Mouse (Mus musculus) adrenal gland, adult 18-20 months (tissue): ENCODE results near the gene Pttg1ip. TPM values are rescaled to one million over a fixed set of nuclear protein-coding genes. Genes with fewer than 3 reads are reported as not detected.

ENCODE experiments used
- DNase-seq, 2 experiments: peaks; one replicate each; pipeline ENCODE4 v3.0.0; 2021 to 2022; ENCODE audit warnings: low spot score in 2 of 2
- total RNA-seq, 2 experiments: library from RNA; stranded (reverse); gene quantifications; 1 replicate in 1 of 2; 2 replicates in 1 of 2; pipeline ENCODE4 v1.2.3; 2021

The Pttg1ip gene
- total RNA-seq, 2 experiments from 2014 or later, result 175 to 203 TPM

DNA sequence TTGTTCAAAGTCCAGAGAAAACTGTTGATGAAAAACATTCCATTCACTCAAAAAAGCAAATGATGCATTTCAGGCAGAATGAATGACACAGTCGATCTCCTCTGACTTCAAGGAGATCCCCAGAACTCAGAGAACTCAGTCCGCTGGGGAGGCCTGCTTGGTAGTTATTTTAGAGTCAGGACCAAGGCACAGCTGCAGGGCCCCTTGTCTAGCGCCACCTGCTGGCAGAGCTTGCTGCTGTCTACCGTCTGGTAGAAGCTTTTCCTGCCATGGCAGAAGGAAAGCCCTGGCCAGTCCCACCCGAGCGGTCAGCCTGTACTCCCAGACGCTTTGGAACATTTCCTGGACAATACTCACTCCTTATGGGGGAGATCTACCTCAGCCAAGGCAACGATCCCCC lies 14.9 kb upstream of the Pttg1ip start:
- peak; percentile 89 to 94 for DNase-seq

DNA sequence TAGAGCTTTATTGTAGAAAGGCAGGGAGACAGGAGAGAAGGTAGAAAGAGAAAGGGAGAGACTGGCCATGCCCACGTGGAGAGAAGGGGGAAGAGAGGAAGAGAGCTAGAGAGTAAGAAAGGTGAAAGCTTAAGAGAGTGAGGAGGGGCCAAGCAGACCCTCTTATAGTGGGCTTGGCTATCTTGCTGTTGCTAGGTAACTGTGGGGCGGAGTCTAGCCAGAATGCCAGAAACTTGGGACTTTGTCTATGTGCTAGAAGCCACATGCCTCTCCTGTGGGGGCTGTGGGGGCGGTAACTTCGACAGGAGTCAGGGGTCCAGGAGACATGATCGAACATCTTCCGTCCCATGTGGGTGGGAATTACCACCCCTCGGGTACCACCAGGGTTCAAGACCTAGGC lies 12.0 kb upstream of the Pttg1ip start:
- no peak for DNase-seq

DNA sequence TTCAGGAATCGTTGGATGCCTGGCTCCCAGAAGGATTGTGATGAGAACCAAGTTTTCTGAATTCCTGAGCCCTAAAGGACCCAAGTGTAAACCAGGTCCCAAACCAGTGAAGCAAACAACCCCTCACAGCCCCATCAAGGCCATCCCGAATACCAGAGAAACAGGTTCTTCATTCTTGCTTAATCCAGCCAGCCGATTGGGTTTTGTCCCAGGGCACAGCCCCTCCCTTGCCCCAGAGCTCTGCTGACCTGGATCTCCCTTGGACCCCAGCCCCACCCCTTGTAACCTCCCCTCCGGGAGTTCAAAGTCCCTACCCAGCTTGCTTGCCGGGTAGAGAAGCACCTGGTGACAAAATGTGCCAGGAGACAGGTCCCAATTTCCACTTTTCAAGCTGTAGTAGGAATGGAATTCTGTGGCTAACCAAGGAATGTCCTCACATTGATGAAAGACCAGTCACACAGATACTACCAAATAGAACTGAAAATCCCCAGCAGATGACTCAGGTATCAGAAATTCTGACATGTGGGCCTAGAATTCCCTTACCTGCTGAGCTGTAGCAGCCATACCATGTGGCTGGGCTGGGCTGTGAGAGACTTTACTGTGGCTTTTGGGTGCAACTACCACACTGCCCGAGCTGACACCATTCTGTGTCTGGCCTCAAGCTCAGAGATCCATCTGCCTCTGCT lies 11.4 kb upstream of the Pttg1ip start:
- peak in 1 of 2 experiments; percentile 15 for DNase-seq

DNA sequence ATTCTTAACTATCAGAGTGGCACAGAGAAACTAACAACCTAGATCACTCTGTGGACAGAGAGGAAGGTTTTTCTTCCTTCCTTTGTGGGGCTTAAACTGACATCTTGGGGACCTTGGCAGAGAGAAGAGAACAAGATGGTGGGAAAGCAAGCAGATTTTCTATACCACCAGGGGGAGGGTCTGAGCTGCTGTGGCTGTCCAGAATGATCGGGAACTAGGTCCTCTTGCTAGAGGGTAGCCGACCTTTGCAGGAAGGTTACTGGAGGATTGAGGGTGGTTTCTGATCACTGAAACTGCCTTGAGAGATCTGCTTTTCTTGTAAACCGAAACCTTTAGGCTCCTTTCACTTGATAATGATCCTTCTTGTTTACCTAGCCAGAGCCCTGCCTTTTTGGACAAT lies 9.3 kb upstream of the Pttg1ip start:
- no peak for DNase-seq

- DNase-seq, result no peak
Observed at GRCm38 (mm10) chr10:77573162-77573561, 8.4 kb upstream of the Pttg1ip start.

DNA sequence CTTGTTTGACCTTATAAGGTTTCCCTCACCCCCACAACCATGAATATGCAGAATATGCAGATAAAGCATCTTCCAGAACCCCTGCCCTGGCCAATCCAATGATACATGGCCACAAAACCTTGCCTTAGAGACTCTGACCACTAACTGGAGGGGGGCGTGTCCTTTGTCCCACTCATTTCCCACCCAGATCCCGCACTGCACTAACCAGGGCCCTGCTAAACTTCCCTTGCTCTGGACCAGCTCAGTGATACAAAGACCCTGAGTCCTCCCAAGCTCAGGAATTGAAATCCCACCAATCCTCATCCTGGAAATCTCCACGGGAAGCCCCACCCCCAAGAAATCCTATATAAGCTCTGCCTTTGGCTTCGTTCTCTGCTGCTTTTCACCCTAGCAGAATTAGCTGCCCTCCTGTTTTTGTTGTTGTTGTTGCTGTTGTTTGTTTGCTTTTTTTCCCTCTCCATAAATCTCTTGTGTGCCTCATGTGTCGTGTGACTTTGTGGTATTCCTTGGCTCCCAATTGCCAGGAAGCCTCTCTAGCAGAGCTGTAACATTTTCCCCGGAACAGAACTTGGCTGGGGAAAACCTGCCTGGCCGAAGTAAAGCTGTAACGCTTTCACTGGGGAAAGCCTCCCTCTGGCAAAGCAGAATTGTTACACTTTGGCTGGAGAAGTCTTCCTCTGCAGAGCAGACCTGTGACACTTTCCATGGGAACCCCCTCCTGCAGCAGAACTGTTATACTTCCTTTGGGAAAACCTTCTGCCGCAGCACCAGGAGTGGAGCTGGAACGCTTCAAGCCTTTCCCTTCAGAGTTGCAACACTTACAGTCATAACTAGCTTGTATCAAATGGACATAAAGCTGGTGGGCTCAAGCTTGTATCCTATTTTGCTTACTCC lies 1.2 kb upstream of the Pttg1ip start:
- no peak for DNase-seq

GRCm38 (mm10) chr10:77581023-77581407 lies 505 bp upstream of the Pttg1ip start:
- no peak for DNase-seq

- no peak for DNase-seq
Observed at GRCm38 (mm10) chr10:77582285-77582618, 732 bp downstream of the Pttg1ip start.

DNA sequence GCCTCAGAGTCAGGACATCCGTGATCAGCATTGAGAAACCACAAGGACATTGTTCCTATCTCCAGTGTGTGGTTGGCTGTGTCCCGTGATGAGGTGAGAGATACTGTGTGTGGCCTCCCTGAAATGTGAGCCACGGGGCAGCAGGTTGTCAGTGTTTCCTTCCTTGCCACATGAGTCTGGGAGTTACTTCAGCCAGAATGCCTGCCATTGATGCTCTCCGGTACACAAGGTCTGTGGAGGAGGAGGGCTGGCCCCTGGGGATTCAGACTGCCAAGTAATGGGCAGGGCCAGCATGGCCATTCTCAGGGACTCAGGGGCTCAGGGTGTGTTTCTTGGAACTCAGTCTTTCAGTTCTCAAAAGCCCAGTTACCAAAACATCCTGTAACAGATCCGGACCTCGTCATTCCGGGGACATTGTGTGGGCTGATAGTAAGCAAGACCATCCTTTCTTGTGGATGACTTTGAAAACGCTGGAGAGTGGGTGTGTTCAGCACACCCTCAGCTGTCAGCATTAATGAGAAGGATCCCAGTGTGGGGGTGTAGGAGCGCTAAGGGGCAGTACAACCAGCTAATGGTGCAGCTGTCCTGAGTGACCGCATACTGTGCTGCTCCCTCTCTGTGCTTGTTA lies 2.4 kb downstream of the Pttg1ip start:
- no peak for DNase-seq

DNA sequence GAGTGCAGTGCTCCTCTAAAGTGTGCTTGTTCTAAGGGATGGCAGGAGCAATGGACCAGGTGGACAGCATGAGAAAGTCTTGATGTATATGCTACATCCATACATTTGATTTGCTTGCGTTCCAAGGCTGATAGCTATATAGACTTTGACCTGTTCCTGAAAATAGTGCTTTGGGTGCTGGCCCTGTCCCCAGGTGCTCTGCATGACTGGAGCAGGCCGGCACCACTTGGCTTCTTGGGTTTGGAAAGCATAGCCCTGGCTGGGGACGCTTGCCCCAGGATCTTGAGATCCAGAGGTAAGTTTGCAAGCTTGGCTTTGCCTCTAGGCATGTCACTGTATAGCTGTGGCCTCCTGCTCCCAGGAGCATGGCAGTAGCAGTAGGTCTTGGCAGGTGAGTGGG lies 5.1 kb downstream of the Pttg1ip start:
- DNase-seq, result no peak

DNA sequence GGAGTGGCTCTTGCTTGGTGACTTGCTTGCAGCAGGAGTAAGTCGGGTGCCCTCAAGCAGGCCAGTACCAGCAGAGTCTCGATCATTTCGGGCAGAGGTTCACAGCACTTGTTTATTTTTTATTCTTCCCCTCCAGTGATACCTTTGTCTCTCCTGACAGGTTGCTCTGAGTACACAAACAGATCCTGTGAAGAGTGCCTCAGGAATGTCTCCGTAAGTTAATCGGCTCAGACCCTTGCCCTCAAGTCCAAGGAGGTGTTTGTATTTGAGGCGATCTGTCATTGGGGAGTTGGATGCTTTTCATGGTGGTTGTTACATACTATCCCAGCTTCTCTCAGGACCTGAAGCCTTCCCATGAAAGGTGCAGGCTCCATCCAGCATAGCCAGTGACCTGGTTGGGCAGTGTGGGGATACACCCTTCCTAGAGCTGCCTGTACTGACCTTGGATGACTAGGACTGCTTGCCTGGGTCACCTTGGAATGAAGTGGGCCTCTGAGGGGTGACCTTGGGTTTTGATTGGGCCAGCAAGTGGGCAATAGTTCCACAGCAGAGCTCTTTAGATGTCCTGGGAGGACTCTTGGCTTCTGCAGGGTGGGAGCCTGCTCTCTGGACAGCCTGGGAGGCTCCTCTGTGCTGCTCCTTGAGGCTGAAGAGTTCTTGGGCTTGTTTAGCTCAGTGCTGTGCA lies 5.7 kb downstream of the Pttg1ip start:
- DNase-seq, result no peak

DNA sequence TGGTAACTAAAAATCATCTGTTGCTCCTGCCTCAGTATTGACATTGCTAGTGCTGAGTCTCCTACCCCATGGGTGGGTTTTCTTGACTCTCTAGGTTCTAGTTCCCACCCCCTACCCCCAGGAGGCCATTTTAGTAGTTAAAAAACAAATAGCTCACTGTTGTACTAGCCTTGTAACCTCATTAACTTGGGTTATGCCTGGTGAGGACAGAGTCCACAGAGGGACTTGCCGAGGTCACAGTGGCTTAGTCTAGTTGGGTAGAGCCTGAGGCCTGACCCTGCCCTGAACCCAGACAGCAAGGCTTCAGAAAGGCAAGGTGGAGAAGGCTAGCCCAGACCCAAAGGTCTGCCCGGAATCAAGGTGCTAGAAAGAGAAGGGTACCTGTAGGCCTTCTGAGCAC lies 6.5 kb downstream of the Pttg1ip start:
- DNase-seq, result no peak

DNA sequence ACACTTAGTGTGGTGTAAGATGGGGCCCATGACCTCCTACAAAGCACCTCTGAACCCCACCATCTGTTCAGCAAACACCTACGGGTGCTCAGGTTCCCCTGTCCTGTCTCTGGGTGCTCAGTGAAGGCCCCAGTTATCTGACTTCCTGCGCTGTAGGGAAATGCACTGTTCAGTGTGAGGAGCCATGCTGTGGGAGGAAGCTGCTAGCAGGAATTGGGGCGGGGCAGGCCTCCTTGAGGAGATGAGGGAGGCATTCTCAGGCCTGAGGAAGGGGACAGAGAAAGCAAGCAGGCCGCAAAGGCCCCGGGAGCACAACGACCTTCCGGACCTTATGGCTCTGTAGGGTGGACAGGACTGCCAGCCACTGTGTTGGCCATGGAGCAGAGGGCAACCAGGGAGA lies 7.6 kb downstream of the Pttg1ip start:
- no peak for DNase-seq

GRCm38 (mm10) chr10:77589749-77590148 lies 8.2 kb downstream of the Pttg1ip start:
- DNase-seq, result no peak

- no peak for DNase-seq
Observed at GRCm38 (mm10) chr10:77590812-77591211, 9.3 kb downstream of the Pttg1ip start.

GRCm38 (mm10) chr10:77591546-77591945 lies 10.0 kb downstream of the Pttg1ip start:
- no peak for DNase-seq

DNA sequence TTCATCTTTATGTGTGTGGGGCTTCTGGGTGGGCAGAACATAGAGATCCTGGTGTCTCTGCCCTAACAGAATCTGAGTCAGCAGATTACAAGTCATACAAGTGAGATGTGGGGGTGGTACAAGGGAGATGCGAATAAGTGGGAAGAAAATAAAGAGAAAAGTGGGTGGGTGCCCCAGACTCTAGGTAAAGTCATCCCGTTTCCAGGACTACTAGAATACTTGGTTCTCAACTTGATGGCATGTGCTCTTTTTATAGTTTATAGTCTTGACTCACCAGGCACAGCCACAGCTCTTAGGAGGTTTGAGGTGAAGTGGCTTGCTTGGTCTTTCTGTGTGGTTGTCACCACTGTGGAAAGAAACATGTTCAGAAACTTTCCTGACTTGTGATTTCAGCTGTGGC lies 14.5 kb downstream of the Pttg1ip start:
- no peak for DNase-seq

DNA sequence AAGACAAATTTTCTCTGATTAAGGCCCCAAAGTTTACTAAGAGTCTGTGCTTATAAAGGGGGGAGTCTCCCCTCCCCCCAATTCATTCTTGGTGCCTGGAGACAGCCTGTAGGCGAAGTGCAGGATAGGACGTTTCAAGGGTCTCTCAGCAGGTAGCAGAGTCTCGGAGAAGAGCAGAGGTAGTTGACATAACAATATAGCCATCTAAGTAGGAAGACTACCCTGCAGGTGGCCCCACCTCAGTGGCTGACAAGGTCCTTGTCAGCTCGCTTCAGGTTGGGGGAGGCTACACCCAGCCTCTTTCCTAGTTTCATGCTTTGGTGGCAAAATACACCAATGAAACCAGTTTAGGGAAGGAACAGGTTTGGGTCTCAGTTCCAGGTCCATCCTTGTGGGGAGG lies 21.5 kb downstream of the Pttg1ip start:
- no peak for DNase-seq

DNA sequence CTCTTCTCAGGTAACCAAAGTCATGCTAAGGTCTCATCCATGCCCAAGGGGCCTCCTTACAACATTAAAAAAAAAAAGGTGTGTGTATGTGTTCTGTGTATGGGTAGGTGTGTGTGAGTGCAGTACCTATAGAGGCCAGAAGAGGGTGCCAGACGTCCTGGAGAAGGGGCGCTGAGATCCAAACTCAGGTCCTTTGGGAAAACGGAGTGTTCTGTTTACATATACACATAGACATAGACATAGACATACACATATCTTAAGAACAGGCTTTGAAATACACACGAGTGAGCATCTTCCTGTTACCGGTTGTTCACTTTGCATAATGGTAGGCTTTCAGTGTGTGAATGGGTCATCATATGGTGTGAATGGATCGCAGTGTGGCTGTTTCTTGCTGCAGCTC lies 22.6 kb downstream of the Pttg1ip start:
- no peak for DNase-seq

- no peak for DNase-seq
Observed at GRCm38 (mm10) chr10:77604958-77605357, 23.4 kb downstream of the Pttg1ip start.

DNA sequence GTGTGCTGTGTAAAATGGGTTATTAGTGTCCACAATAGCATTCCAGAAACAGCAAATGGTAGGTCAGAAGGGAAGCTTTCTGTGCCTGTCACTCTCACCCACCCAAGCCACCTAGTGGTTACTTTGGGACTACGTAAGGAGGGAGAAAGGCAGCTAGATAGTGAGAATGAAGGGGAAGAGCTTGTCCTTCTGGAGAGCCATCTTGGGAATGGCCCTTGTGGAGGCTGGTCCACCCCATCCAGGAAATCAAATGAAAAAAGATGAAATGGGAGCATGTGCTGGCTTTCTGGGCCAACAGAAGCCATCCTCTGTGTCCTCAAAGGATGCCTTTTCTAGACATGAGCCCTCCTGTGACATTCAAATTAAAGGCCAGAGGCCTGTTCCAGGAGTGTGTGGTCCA lies 23.8 kb downstream of the Pttg1ip start:
- no peak for DNase-seq
